Mouse (Mus musculus): ENCODE measurements at regions not wholly inside any gene's neighbourhood (a gene's known extent, or its start where the extent isn't known, plus 50 kb on each side); places are given as distances from the start of the nearest gene placed in this dataset.
A peak's percentile ranks its signal among the peaks of the same experiment; 100 is the strongest.

DNA sequence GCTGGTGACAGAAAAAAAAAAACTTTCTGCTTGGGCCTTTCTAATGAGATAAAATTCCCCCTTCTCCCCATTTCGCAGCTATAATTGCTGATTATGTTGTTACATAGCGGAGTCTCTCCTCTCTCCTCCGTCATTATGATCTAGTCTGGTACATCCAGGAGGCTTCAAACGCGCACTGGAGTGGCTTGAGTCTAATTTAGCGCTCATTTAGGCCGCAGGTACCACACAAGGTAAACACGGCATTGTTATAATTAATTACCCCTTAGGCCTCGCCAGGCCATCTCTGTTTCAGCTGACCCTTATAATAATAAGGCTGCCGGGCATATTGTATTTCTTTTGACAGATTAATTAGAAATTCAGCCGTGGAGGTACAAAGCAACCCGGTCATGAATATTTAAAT is 492.7 kb upstream of the Mki67 start:
- DNase-seq = no peak

- DNase-seq = peak in 1 of 2 experiments; percentile 5
Observed at GRCm38 (mm10) chr7:136209299-136210171, 493.4 kb upstream of the Mki67 start.

DNA sequence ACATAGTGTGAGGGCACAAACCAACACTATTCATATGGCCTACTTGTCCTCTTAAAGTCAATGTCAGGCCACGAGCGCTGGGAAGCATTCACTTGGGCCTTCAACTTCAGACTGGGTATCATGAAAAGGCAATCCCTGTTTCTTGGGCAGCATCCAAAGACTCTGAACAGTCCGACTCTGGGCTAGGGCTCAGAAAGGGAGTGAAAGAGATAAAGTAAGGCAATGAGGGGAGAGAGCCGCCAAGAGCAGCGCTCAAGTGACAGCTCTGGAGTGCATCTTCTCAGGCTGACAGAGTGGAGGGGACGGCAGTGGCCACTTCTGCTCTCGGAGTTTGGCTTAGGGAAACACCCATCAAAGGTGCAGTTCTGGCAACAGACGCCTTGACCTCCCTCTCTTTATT is 496.3 kb upstream of the Mki67 start:
- no peak for DNase-seq

DNA sequence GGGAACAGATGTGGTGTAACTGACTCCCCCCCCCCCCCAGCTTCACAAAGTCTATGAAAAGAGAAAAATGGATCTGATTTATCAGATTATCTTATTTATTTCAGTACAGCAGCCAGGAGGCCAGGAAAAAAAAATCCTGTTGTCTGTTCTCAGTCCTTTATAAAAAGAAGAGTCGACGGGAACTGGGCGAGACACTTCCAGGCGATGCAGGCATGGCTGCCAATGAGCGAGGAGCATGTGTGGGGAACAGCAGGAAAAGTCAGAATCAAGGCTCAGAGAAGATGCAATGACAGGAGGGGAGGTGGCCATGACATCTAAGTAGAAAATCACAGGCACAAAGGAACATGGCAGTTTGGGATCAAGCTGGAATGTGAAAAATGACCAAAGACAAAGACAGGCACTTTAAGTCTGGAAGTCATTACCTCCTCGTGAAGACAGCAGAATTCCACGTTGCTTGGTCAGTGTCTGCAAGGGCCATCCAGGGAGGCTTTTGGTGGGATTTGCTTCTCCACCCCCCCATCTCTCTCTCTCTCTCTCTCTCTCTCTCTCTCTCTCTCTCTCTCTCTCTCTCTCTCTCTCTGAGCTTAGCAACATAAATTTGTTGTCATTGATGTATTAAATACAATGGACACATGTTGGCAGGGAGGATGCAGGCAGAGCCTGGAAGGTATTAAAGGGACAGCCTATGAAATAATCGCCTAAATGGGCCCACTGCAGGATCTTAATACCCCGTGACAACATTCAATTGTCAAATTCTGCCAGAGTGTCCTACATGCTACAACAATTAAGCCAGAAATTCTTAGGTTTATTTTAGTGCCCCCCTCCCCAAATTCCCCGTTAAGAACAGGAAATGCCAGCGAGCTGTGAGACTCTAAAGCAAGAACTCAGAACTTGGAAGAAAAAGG is 497.1 kb upstream of the Mki67 start:
- DNase-seq = no peak

- no peak for DNase-seq
Observed at GRCm38 (mm10) chr7:136213962-136214308, 497.8 kb upstream of the Mki67 start.

DNA sequence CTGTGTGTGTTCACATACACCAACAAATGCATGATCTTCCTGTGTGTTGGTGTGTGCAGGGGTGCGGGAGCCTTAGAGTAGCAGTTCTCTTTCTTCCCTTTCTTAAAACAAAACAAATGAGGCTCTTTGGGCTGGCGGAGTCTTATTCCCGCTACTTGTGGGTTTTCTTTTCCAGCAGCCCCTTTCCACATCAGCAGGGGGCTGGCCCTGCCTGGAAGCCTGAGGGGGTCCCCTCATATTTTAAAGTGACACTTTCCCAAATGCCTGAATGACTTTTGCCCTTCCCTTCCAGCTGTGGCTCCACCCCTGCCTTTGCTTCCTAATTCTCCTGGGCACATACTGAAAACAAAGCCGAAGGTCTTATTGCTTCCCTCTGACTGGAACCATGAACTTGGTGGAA is 498.3 kb upstream of the Mki67 start:
- DNase-seq = no peak

DNA sequence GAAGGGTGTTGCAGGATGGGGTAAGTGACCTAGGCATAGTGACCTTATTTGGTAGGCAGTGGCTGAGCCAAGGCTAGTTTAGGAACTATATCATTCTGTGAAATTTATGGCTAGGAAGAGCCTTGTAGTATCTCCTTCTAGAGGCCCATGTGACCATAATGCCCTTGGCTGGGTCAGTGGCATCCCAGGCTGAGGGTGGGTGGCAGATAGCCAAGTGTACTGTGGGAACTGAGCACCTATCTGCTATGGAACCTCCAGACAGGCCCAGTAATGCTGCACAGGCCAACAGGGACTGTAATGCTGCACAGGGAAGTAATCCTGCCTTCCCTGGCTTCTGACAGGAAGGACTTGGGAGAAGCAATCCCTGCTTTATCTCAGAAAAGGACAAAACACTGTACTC is 500.6 kb upstream of the Mki67 start:
- DNase-seq = no peak

GRCm38 (mm10) chr7:136219564-136220244 is 503.5 kb upstream of the Mki67 start:
- DNase-seq = no peak

- DNase-seq = no peak
Observed at GRCm38 (mm10) chr7:136220245-136221167, 504.3 kb upstream of the Mki67 start.

DNA sequence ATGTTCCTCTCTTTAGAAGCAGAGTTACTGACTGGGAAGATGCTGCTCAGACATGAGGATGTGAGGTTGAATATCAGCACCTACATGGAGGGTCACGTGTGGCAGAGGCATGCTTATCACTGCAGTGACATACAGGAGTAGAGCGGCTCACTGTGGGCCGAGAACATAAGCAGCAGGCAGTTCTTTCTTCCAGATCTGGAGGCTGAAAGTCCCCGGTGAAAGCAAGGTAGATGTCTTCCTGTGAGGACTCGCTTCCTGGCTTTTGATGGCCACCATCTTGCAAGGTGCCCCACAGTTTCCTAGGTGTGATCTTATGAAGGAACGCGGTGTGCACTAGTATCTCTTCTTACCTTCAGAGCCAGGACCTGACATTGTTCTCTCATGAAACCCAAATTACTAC is 505.5 kb upstream of the Mki67 start:
- no peak for DNase-seq

DNA sequence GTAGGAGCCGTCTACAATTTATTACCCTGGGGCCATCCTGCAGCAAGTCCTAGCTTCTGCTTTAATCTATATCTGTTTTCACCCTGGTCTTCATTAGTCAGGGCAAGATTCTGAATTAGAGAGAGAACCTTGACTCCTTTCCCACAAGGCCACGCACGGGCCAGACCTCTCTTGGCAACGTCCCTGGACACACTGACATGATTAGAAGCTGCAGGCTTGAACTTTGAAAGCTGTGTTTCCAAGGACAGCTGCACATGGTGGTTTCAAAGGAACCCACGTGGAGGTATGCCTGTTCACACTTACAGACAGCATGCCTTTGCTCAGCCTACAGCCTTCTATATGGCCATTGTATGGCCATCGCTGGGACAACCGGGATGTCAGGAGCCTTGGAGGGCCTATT is 509.9 kb upstream of the Mki67 start:
- no peak for DNase-seq

- DNase-seq = no peak
Observed at GRCm38 (mm10) chr7:136228331-136228730, 512.2 kb upstream of the Mki67 start.

DNA sequence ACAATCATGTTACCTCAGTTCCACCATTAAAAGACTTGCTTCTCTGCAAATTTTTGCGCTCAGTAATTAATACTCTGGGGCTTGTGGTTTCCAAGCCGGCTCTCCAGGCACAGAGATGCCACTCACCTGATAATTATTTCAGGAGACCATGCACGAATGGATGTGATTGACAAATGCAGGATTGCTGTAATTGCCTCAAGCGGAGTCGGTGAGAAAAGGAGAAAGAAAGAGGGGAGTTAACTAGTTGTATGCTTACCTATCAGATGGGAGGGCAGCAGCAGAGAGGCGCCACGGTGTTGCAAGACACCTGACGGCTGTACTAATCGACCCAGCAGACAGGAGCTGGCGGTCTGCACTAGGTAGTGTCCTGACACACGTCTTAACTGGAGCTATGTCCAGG is 513.4 kb upstream of the Mki67 start:
- DNase-seq = no peak

GRCm38 (mm10) chr7:136232177-136232576 is 516.0 kb upstream of the Mki67 start:
- DNase-seq = no peak

GRCm38 (mm10) chr7:136235563-136235962 is 519.4 kb upstream of the Mki67 start:
- DNase-seq = no peak

DNA sequence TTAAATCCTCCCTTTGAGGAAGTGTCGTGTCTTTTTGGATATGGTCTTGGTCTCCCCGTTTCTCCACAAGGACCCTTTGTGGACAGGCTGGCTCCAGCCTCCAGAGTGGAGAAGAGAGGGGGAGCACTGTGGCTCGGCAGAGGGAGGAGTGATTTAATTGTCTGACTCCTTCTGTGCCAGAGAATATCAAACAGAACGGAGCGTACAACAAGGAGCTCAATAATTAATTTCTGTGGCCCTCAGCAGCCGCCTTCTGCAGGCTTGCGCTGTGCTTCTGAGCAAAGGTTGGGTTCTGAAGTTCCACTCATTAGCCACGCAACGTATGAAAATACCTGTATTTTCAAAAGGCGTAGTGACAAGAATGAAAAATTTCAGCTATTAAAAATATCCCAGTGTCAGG is 520.2 kb upstream of the Mki67 start:
- DNase-seq = no peak

DNA sequence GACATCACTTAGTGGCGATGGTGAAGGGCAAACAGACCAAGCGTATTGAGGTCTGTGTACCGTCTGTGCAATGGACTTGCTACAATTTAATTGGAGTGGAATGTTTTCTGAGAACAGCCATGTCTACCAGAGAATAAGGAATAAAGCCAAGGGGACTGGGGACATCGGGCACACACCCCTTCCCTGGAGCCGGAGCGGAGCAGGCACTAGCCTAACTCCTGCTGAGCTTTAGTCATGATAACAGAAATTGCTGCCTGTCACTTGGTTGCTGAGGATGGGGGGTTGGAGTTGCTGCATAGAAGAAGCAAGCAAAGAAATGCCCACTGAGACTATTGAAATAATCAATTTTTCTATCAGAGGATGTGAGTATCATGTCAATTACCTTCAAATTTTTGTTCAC is 549.5 kb upstream of the Mki67 start:
- DNase-seq = no peak

DNA sequence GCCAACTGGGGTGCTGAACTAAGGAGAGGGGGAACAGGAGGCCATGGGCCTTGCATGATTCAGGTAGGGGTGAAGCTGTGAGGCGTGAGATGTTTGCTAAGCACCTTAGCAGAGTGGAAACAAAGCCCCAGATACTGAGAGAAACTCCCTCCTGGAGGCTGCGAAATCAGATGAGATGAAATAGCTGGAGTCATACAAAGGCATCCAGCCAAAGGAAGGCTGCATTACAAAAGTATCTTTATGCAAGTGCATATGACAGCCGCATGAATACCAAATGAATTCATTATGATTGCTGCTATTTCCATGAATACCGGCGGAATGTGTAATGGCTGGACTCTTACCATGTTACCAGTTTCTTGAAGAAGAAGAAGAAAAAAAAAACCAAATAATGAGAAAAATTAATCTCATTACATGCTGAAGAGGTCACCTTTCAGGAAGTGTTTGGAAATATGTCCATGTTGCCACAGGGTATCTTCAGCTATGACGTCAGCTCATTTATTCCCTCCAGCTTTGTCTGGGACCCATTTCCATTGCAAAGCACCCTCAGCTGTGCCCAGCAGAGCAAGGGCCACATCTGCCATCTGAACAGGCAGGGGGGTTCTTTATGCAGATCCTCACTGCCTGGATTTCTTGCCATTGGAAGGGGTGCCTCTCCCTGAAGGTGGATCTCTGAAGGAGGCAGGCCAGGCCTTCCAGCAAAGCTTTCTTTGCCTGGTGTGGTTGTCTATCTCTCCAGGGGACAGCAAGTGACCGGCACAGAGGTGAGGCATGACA is 551.7 kb upstream of the Mki67 start:
- no peak for DNase-seq

DNA sequence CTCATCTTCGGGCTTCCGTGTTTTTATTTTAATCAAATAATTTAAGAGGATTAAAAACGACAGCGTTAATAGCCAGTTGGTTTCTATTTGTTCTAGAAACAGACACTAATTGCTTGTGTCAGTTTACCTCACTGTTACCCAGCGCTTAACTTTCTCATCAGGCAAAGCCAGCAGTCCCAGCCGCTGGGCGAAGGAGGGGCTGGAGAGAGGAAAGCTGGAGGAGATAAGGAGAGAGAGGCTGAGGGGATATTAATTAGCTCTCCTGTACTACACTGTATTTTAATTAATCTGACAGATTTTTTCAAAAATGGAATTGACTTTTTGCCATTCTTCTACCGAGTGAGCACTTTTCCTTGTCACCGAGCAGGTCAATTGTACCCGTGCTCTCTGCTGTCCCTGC is 559.5 kb upstream of the Mki67 start:
- DNase-seq = no peak

DNA sequence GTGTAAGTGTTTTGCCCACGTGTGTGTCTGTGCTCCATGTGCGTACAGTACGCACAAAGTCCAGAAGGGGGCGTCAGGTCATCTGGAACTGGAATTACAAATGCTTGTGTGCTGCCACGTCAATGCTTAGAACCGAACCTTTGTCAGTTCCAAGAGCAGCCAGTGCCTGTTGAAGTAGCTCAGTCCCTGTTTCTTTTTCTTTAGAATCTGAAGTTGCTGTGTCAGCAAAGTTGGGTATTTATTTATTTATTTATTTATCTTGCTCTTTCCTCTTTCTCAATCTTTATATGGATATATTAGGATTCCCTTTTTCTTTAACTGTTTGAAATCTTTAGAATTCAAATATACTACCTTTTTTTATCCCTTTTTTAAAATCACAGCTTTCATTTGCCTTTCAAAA is 567.6 kb upstream of the Mki67 start:
- DNase-seq = no peak

DNA sequence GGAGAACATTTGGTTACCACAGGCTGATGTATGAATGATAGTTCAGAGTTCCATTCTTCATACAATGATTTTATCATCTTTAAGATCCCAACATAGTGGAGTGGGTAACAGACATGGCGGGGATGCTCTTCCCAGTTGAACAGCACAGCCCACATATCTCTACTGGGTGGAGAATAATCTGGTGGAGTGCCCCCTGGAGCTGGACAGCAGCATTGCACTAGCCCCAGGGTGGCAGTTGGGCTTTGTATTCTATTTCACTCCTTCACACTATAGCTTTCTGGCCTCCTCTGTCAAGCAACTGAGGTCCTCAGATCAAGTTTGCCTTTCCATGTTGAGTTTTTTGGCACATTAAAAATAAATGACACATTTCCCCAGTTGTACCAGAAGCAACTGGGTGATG is 569.4 kb upstream of the Mki67 start:
- DNase-seq = no peak
